In the genomic region with DNA sequence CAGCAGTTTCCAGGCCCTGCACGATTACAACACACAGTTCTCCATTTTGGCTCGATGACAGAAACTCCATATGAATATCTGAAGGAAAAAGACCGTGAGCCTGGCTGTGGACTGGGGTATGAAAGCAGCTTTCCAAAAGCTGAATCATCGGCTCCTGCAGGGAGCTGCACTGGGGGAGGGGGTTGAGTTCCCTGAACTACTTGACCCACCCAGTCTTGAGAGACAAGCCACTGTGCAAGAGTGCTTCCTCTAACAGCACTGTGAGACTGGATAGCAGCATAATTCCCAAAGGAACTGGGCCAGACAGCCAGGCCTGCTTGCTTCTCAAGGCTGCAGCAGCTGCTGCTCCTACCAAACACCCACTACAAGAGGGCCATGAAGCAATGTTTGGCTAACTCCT, we compare ENCODE assay signal across 10 mouse cellular contexts.
DNase-seq lines count a peak whose midpoint lies in the region; ATAC-seq and TF ChIP-seq lines count a peak whose summit lies in the region.
"Had no signal": no experiment of that assay in that cellular context is flagged by ENCODE, and none has a peak within 500 bp of the region (broad histone marks: within the 10 kb centered on the region; RNA-seq: fewer than 3 reads in every experiment).

No protein-coding gene starts in this region.

- WGBS in embryonic facial prominence, embryonic 15.5 days = 24% methylated on average over 4 of the region's 4 CpGs
- WGBS in limb, embryonic 14.5 days = 20% methylated on average over 4 of the region's 4 CpGs

- peaks cover 11% of the 10 kb centered on the region; the same call in 1 of the 2 replicates for H3K4me1 ChIP-seq in embryonic facial prominence, embryonic 15.5 days
- peaks cover 40% of the 10 kb centered on the region for H3K4me1 ChIP-seq in limb, embryonic 14.5 days (ENCODE audit: control insufficient read depth, insufficient read depth, low read length)
- H3K4me1 ChIP-seq: neural tube, embryonic 12.5 days had no signal

- no peaks in the 10 kb centered on the region for H3K27me3 ChIP-seq in embryonic facial prominence, embryonic 15.5 days
- no peaks in the 10 kb centered on the region for H3K27me3 ChIP-seq in limb, embryonic 14.5 days (ENCODE audit: control insufficient read depth, insufficient read depth, low read length)
- H3K27me3 ChIP-seq: neural tube, embryonic 12.5 days had no signal

- no peaks in the 10 kb centered on the region for H3K9me3 ChIP-seq in embryonic facial prominence, embryonic 15.5 days (replicated peaks)
- H3K9me3 ChIP-seq in limb, embryonic 14.5 days (ENCODE audit: control insufficient read depth, low read length) = no peaks in the 10 kb centered on the region
- H3K9me3 ChIP-seq: neural tube, embryonic 12.5 days had no signal

- TF ChIP-seq CTCF in layer of hippocampus, adult 2 months (conservative IDR thresholded peaks at IDR 0.05) = no peak

- TF ChIP-seq POLR2A in limb, embryonic 14.5 days (IDR thresholded peaks at IDR 0.05; ENCODE audit: borderline replicate concordance, extremely low read depth, insufficient read depth, insufficient read length) = no peak

- no peak for DNase-seq in frontal cortex, postnatal 10 days (ENCODE audit: low spot score in 2 of 2)
- peak; percentile 39 for DNase-seq in 3134 (ENCODE audit: extremely low read depth, insufficient read length, low spot score)
- peak; percentile 89 for DNase-seq in limb, embryonic 14.5 days (ENCODE audit: low spot score)
- DNase-seq in layer of hippocampus, adult 2 months (ENCODE audit: low spot score in 2 of 2) = no peak
- DNase-seq in thymus, postnatal 14 days = no peak
- DNase-seq in thymus, adult 18-20 months = no peak
- DNase-seq: thymus, postnatal 4 days had no signal

- no peak overlapping the region for H3K4me2 ChIP-seq in embryonic facial prominence, embryonic 15.5 days (replicated peaks)
- no peak overlapping the region for H3K4me2 ChIP-seq in limb, embryonic 14.5 days (replicated peaks; ENCODE audit: low read depth, low read length, severe bottlenecking)
- H3K4me2 ChIP-seq: neural tube, embryonic 12.5 days had no signal

- H3K4me3 ChIP-seq in embryonic facial prominence, embryonic 15.5 days (replicated peaks) = no peak overlapping the region
- no peak overlapping the region for H3K4me3 ChIP-seq in limb, embryonic 14.5 days (replicated peaks; ENCODE audit: low read length)
- H3K4me3 ChIP-seq in layer of hippocampus, adult 2 months = no peak overlapping the region
- H3K4me3 ChIP-seq: neural tube, embryonic 12.5 days had no signal

- H3K36me3 ChIP-seq in embryonic facial prominence, embryonic 15.5 days = no peaks in the 10 kb centered on the region
- H3K36me3 ChIP-seq in limb, embryonic 14.5 days (ENCODE audit: control insufficient read depth, insufficient read depth, low read length) = no peaks in the 10 kb centered on the region
- H3K36me3 ChIP-seq: neural tube, embryonic 12.5 days had no signal

- H3K9ac ChIP-seq in embryonic facial prominence, embryonic 15.5 days = no peak overlapping the region
- no peak overlapping the region for H3K9ac ChIP-seq in limb, embryonic 14.5 days (ENCODE audit: low read depth, low read length, severe bottlenecking)
- H3K9ac ChIP-seq: neural tube, embryonic 12.5 days had no signal

- ATAC-seq in frontal cortex, adult (ENCODE audit: low TSS enrichment) = peak; percentile 44; the same call in 1 of the 2 replicates
- ATAC-seq in embryonic facial prominence, embryonic 15.5 days (ENCODE audit: insufficient number of reproducible peaks, low FRiP score, low TSS enrichment, low read depth) = peak; percentile 65; the same call in 1 of the 2 replicates
- peak; percentile 73 for ATAC-seq in limb, embryonic 14.5 days (ENCODE audit: low FRiP score, low read depth)

- H3K27ac ChIP-seq in embryonic facial prominence, embryonic 15.5 days (replicated peaks) = no peak overlapping the region
- H3K27ac ChIP-seq in limb, embryonic 14.5 days (replicated peaks; ENCODE audit: low read depth, low read length) = peak overlapping the region; percentile 65
- H3K27ac ChIP-seq in layer of hippocampus, adult 2 months = no peak overlapping the region
- H3K27ac ChIP-seq: neural tube, embryonic 12.5 days had no signal

Comparison
In these comparisons a context has a peak if more than half of its experiments do, and no peak if none do; other contexts are left out.
1. DNase-seq: peak in 3134 (single experiment) and limb, embryonic 14.5 days (single experiment); none in frontal cortex, postnatal 10 days (0 of 2), layer of hippocampus, adult 2 months (0 of 2), thymus, postnatal 14 days (single experiment) and thymus, adult 18-20 months (0 of 2).
2. Peak in every context shown above with its lines, with median percentiles within 50 percentile points of each other: ATAC-seq.